Mouse (Mus musculus) urinary bladder, postnatal 4 days (tissue): Measurements from ENCODE around the gene Pax7.

Experiments
- DNase-seq, 2 experiments: peaks; one replicate each; pipeline ENCODE4 v3.0.0; 2021 to 2022; ENCODE audit warnings: low spot score in 2 of 2

Gene Pax7

DNA sequence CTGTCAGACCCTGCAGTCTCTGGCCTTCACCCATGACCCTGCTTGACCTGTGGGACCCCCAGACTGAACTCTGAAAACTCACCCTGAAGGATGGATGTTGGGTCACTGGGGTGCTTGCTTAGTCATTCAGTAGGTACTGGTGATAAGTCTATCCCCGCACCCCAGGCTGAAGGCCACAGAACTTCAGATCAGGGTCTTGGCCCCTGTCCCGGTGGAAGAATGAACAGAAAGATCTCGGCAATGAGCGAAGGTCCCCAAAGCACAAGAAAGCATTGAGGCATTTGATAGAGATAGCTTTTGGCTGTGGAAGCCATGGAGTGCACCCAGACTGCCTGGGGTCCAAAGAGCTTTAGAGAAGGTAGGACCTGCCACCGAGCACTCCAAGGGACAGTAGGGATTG is 82.4 kb downstream of the Pax7 start:
- DNase-seq, result no peak

DNA sequence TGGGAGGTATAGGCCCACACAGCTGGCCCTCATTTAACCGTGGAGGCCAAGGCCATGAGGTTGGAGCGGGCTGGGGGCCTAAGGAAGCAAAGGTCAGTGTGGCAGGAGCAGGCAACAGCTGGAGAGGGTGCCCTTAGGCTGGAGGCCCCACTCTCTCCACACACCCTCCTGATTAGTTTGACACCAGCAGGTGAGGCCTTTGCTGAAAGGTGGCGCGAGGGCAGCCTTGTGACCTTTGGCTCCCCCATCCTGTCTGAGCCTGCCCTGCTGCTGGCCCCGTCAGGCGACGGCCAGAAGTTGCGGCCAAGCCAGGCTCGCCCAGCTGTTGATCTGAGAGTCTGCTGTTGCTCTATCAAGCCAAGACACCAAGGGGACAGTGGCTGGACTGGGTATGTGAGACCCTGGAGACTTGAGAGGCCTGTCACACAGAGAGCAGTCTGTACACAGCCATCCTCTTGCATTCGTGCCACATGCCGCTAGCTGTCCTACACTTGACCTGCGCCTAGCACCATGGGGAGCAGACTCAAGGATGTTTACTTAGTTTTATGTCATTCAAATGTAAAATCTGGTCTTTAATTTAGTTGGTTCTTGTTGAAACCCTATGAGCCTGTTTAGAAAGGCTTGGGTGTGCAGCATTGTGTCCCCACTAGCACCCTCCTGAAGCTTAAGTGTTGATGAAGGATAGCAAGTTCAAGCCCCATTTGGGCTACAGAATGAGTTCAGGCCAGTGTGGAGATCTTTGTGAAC is 86.0 kb downstream of the Pax7 start:
- no peak for DNase-seq

DNA sequence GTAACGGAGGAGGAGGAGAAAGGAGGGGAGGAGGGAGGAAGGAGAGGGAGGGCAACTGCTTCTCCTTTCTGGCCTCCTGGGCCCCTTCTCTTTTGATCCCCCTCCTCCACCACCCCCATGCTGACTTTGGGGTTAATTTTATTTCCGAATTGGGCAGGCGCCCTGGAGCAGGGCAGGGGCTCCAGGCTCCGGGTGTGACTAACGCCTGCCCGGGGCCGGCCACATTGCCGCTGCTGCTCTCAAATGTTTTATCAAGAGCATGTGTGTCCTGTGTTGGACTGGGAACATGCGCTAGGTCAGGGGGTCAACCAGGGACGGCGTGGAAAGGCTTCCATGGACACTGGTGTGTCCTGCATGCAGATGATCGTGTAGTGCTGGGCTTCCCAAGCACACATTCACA is 87.2 kb downstream of the Pax7 start:
- no peak for DNase-seq

DNA sequence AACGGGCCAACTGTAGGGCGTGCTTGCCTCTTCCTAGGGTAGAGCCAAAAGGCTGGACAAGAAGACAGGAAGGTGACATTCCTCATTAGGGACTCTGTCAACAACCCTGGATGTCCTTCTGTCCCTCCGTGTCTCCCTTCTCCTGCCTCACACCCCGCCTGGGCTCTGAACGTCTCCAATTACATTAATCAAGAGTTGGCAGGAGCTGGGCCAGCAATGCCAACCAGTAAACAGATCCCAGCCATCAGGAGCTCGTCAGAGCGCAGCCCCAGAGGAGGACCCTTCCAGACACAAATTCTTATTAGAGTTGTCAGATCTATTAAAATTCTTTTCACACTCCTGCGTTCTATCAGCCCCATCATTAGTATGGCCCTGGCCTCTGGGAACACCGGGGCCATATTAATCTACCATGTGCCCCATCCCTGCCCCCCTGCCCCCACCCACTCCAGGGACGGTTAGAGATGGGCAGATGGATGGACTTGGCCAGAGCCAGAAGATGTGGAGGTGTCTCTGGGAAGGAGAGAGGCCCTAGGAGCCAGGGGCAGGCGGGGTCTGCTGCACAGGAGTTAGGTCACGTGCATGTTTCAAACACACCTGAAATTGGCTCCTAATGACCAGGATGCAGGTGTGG is 88.4 kb downstream of the Pax7 start:
- DNase-seq, result no peak

DNA sequence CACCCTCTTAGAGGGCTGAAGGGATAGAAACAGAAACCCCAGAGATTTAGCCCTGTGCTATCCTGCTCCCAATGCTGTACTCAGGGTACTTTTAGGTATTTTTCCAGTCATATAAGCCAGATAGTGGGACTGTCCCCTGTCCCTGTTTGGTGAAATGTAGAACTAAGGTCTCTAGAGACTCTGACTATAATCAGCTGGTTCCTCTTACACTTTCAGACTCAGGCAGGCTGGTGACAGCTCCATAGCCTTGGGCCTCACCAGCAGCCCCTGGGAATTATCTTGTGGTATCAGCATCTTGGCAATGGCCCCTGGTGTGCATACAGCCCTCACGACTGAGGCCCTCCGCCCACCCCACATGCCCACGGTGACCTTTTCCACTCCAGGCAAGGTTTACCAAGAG is 89.7 kb downstream of the Pax7 start:
- DNase-seq, result no peak

DNA sequence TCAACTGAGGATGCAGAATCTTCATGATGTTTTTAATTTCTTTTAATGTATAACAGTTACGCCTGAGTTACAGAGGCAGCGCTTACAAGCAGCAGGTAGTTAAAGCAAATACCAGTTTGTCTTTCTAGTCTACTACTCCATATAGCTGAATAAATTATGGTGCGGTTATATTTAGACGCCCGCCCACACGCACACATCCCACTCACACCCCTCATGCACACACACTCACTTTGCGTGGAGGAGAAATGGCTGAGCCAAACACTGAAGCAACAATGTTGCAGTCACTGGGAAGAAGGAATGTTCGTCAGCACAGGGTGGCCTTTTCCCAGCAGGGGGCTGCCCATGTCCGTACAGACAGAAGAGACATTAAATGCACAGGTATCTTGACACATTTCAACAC is 96.3 kb downstream of the Pax7 start:
- no peak for DNase-seq

DNA sequence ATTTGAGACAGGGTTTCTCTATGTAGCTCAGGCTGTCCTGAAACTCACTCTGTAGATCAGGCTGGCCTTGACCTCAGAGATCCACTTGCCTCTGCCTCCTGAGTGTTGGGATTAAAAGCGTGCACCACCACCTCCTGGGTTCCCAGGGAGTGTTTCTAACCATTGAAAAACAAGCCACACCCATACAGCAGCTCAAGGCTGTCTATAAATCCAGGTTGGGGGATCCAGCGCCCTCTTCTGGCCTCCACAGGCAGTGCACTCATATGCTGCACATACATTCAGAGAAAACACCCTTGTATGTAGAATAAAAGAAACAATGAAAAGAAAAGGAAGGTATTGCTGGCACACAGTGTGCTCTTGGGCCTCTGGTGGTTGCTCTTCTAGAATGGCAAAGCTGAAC is 106.2 kb downstream of the Pax7 start:
- no peak for DNase-seq

DNA sequence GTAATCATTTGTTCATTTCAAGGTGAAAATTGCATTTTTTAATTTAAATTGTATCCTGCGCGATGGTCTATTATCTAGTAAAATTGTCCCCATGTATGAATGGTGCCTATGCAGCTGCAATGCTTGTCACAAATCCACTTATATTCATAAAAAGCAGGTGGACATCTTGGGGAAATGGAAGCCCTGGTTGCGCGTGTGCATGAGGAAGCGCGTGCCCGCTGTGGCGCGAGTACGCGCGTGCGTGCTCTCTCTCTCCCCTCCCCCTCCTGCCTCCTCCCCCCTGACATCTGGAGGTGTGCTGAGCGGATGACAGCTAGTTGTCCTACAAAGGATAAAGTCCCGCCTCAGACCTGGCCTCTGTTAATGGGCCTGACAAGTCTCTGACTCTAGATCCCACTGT is 107.9 kb downstream of the Pax7 start:
- no peak for DNase-seq

DNA sequence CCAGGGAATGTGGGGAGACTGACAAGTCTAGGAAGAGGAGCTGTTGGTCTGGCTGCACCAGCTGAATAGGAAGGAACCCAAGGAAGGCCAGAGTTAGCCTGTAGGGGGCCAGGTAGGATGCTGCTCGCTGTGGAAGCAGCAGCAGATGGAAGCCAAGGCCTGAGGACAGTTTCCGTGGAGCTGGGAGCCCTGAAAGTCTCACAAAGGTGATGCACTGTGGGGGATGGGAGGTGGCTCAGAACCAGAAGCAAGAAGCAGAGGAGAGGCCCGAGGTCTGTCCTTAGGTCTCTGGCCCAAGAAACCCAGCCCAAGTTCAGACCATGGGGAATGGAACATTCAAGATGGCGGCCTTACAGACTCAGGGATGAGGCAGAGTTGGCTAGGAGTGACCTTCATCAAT is 109.0 kb downstream of the Pax7 start:
- no peak for DNase-seq

DNA sequence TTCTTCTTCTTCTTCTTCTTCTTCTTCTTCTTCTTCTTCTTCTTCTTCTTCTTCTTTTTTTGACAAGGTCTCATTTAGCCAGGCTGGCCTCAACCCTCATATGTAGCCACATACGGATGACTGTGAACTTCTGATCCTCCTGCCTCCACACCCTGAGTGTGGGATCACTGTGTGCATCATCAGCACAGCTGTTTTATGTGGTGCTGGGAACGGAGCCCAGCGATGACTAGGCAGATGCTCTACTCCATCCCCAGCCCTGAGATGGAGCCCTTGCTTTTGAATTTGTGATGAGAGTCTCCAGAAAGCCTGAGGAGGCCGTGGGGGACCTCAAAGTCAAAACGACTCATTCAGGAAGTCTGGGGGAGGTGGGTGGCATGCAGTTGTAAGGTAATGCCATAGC is 114.3 kb downstream of the Pax7 start:
- DNase-seq, result no peak

DNA sequence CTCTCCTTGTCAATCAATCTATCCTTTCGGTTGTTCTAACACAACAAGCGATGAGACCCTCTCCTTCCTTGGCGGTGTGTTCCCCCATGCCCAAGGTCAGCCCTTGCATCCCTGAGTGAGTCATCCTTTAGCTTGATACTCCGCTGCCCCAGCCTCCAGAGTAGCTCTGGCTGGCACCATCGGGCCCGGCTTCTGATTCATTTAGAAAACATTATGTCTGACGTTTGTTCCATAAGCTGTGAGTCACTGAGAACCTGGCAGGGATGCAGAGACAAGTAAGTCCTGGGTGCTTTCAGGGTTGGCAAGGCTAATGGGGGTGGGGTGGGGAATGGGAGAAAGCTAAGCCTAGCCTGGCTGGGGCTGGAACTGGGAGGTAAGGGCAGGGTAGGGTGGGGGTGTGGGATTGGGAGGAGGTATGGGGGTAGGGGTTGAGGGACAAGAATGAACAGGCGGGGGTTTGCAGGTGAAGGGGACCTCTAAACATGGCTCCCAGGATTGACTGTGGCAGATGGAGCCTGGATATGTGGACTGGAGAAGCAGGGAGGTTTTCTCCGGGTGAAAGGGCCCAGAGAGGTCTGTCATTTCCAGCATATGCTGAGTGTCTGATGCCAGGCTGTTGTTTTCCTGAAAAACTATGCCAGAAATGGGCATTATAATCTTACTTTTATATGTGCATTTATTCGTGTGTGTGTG is 116.7 kb downstream of the Pax7 start:
- DNase-seq, result no peak

DNA sequence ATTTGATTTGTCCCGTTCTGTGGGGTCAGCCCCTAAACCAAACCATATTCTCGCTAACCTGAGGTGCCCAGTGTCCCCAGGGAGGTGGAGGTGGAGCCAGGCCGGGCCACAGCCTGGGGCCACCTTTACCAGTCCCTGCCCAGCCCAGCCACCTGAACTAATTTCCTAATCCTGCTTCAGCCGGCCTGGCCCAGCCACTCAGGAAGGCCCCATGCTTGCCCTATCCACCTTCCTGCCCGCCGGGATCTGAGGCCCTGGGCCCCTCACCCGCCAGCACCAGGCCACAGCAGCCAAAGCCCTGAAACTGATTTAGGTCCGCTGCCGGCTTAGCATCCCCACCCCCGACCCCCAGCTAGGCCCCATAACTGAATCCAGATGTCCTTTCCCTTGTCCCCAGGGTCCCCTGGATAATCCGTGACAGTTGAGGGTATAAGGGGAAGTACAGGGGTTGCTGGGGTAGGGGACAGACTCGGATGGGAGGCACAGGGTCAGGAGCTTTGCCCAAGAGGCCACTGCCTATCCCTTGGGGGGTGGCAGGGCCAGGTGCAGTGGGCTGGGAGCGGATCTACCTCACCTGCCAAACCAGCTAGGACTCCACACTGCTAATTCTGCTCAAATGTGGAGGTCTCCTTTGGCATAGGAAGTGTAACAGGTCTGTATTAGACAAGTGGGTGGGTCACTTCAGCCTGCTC is 117.9 kb downstream of the Pax7 start:
- no peak for DNase-seq

DNA sequence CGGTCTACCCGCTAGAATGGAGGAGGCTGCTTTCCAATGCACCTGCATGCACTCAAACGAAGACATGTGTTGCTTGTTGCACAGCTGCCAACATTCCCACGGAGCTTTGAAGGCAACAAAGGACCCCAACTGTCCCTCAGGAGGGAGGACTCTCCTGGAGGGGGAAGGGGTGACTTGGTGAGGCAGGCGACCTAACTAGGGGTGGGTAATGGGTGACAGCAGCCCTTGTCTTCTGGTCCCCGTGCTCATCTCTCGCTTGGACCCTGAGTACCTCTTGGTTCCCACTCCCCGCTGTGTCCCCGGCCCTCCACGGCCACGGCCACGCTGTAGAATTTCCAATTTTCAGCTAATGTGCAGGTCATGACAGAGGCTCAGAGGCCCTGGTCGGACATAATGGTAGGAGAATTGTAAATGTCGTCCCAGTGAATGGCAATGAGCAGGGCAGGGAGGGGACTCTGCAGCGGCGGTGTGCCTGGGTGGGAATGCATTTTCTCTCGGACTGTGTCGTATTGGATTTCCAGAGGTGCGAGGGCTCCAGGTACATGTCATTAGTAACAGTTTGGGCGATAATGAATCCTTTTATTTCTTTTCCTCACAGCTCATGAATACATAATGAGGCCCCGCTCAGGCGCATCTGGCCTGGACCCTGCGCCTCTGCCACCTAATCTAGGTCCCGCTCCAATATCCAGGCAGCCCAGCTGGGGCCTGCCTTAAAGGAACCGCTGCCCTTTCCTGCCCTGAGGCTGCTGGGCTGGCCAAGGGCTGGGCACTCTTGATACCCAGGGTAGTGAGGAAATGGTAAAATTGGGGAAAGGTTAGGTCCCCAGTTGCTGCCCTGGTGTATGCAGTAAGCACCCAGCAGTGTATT is 122.6 kb downstream of the Pax7 start:
- no peak for DNase-seq

DNA sequence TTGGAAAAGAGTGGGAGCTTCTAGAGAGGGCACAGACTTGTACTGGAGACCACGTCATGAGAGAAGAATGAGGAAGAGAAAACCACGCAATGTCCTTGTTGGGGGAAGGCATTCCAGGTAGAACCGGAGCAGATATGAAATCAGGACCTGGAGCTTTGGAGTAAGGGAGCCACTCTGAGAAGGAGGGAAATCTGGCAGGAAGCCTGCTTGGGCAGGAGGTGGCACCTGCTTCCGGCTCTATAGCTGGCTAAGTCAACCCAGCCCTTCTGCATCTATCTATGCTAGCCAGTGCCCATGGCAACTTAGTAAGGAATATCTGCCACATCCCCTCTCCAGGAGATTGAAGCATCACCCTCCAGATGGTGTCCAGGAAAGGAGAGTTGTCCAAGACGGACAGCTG is 127.3 kb downstream of the Pax7 start:
- DNase-seq, result no peak

DNA sequence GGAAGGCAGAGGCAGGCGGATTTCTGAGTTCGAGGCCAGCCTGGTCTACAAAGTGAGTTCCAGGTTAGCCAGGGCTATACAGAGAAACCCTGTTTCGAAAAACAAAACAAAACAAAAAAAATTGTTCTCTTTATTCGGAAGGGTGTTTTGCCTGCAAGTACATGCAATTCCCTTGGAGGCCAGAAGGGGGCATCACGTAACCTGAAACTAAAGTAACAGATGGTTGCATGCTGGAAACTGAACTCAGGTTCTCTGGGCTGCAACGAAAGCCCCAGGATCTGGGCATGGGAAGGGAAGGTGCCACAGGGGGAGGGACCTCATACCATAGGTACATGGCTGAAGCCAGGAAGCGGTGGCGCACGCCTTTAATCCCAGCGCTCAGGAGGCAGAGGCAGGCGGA is 129.9 kb downstream of the Pax7 start:
- DNase-seq, result no peak

DNA sequence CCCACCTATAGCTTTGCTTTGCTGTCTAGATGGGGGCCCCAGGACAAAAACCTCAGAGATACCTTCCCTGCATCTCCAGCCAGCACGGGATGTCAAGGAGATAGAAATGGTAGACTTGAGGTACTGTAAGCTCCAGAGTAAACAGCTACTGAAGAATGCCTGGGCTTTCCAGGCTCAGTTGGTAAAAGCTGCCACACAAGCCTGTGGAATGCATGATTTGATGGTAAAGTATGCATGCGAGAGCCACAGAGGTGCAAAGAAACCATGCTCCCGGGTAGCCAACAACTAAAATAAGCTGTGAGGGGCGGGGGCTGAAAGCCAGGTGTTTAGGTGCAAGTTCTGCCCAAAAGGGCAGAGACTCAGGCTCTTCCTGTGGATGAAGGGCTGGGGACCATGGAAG is 130.4 kb downstream of the Pax7 start:
- DNase-seq, result no peak

DNA sequence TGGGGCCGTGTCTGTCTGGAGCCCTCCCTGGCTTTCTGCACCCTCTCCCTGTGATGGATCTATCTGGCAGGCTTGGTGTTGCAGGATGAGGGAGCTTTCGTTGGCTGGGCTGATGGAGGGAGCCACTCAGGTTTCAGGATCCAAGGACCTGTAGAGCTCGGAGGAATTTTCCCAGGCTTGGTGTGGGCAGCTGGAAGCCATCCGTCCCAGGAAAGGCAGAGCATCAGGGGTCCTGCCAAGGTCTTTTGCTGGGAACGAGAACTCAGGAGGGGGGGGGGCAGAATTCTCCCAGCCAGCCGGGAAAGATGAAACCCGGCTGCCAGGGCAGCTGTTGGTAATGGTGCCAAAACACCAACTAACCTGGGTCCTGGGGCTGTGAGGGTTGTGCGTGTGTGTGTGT is 134.7 kb downstream of the Pax7 start:
- no peak for DNase-seq

DNA sequence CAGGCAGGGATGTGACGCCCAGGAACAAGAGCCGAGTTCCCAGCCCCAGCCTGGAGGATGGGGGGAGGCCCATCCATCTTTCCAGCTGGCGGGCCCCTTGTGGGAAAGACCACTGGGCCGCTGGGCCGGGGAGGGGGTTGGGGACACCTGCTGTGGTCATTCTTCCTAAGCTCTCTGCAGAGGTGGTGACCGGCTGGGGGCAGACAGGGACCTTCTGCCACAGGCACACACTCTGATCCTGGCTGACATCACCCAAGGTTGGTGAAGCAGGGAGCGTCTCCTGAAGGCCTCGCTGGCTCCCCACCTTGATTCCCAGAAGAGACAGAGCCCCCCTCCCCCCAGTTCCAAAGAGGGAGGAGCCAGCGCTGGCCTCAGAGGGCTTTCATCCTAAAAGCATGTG is 135.6 kb downstream of the Pax7 start:
- no peak for DNase-seq

DNA sequence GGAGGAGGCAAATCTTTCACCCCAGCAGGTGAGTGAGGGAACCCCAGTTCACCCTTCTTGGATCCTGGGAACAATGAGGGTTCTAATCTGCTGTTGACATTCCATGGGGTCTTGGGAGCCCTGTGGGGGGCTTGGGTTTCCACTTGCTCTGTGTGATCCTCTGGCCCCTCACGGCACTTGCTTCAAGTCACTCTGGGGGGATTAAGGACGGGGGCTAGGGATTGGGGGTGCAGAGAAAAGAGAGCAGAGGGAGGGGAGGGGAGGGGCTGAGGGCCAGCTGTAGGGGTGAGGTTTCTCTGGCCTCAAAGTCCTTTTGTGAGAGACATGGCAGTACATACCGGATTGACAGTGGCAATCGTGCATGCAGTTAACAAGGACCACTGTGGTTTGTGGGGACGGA is 140.0 kb downstream of the Pax7 start:
- no peak for DNase-seq

DNA sequence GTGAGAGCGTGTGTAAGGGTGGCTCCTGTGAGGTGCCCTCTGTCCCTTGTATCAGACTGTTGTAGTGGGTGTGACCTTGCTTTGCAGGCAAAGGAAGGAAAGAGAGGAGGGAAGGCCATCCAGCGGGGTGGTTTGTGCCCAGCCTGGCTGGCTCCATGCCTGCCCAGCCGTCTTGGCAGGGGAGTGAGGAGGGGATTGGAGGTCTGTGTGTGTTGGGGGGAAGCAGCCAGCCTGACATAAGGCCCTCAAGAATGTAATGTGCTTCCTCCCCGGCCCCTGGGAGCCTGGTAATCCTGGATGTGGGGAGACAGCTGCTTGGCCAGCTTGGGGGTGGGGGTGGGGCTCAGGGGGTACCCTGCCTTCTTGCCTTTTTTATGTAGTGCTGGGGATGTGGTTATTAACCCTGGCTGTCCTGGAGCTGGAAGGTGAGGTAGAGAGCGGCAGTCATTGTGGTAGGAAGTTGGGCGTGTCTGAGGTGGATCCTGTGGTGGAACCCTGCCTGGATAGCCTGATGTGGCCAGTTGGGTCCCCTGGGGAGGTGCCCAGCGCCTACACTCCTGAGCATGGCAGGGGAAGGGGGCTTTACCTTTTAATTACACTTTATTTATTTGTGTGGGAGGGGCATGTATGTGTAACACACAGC is 143.6 kb downstream of the Pax7 start:
- DNase-seq, result no peak

DNA sequence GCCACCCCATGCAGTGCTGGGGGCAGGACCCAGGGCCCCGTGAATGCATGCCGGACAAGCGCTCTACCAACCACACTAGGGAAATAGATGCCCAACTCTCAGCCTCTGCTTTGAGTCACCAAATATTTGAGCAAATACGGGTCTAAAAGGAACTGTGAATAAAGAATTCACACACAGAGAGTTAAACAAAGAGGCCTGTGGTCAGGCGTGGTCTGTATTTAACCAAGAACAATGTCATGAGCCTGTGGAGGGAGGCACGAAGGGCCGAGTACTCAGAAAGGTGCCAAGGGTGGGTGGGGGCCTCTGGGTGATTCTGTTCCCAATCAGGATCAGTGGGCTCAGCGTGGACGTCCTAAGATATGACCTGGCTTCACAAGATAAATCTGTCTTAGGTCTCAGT is 145.3 kb downstream of the Pax7 start:
- no peak for DNase-seq
